Comparison of ENCODE assay signal across 16 mouse cellular contexts in the genomic region with DNA sequence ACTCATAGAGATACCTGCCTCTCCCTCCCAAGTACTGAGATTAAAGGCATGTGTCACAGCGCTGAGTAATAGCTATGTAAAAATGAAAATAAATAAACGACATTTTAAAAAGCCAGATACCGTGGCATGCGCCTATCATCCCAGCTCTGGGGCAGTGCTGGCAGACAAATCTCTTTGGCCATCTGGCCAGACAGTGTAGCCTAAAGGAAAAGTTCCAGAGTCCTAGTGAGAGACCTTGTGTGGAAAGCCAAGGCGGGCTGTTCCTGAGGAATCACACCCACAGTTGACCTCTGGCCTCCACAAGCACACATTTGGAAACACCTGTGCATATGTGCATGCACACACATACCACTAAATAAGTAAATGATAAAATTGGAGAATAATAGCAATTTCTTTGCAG. TPM values are rescaled to one million over a fixed set of nuclear protein-coding genes. Genes with fewer than 3 reads are reported as not detected.
DNase-seq lines count a peak whose midpoint lies in the region; ATAC-seq and TF ChIP-seq lines count a peak whose summit lies in the region.
"Had no signal": no experiment of that assay in that cellular context is flagged by ENCODE, and none has a peak within 500 bp of the region (broad histone marks: within the 10 kb centered on the region; RNA-seq: fewer than 3 reads in every experiment).

No protein-coding gene starts in this region.

- H3K9me3 ChIP-seq in intestine, embryonic 15.5 days, result no peaks in the 10 kb centered on the region
- no peaks in the 10 kb centered on the region for H3K9me3 ChIP-seq in intestine, postnatal 0 days (ENCODE audit: control insufficient read depth)
- no peaks in the 10 kb centered on the region for H3K9me3 ChIP-seq in midbrain, embryonic 16.5 days (replicated peaks; ENCODE audit: control insufficient read depth, low read length, poor library complexity, severe bottlenecking)
- H3K9me3 ChIP-seq: heart, embryonic 13.5 days; limb, embryonic 15.5 days had no signal

- H3K27me3 ChIP-seq in intestine, embryonic 15.5 days (replicated peaks), result peaks cover 3% of the 10 kb centered on the region; the same call in 1 of the 2 replicates
- no peaks in the 10 kb centered on the region for H3K27me3 ChIP-seq in intestine, postnatal 0 days (replicated peaks; ENCODE audit: control insufficient read depth, insufficient read depth, low read length)
- H3K27me3 ChIP-seq in midbrain, embryonic 16.5 days (ENCODE audit: control insufficient read depth, insufficient read depth, low read depth, low read length), result no peaks in the 10 kb centered on the region
- H3K27me3 ChIP-seq: limb, embryonic 15.5 days had no signal

- no peak overlapping the region for H3K9ac ChIP-seq in intestine, embryonic 15.5 days
- H3K9ac ChIP-seq in intestine, postnatal 0 days (ENCODE audit: low read depth, low read length), result no peak overlapping the region
- no peak overlapping the region for H3K9ac ChIP-seq in midbrain, embryonic 16.5 days (ENCODE audit: low read depth, low read length)
- H3K9ac ChIP-seq: limb, embryonic 15.5 days had no signal

- TF ChIP-seq POLR2A in cortical plate, adult 2 months (IDR thresholded peaks at IDR 0.05; ENCODE audit: extremely low read depth, insufficient read depth, low read length), result no peak

- DNase-seq in cerebellum, adult 18-20 months, result peak; percentile 70 to 80
- DNase-seq in urinary bladder, postnatal 10 days (ENCODE audit: low spot score), result no peak
- DNase-seq: gastrocnemius, postnatal 14 days; kidney, postnatal 10 days; lung, adult 2 months had no signal

- WGBS in intestine, embryonic 15.5 days, result 72% methylated on average over 5 of the region's 5 CpGs
- WGBS in intestine, postnatal 0 days, result 78% methylated on average over 5 of the region's 5 CpGs
- WGBS in midbrain, embryonic 16.5 days, result 86% methylated on average over 5 of the region's 5 CpGs

- no peak overlapping the region for H3K4me2 ChIP-seq in intestine, embryonic 15.5 days (replicated peaks)
- no peak overlapping the region for H3K4me2 ChIP-seq in intestine, postnatal 0 days (replicated peaks; ENCODE audit: low read depth)
- H3K4me2 ChIP-seq in midbrain, embryonic 16.5 days (ENCODE audit: low read length), result no peak overlapping the region
- H3K4me2 ChIP-seq: heart, embryonic 13.5 days; limb, embryonic 15.5 days had no signal

- no peaks in the 10 kb centered on the region for H3K36me3 ChIP-seq in intestine, embryonic 15.5 days
- H3K36me3 ChIP-seq in intestine, postnatal 0 days (ENCODE audit: control insufficient read depth, insufficient read depth), result no peaks in the 10 kb centered on the region
- no peaks in the 10 kb centered on the region for H3K36me3 ChIP-seq in midbrain, embryonic 16.5 days (ENCODE audit: control insufficient read depth, insufficient read depth, low read length)
- H3K36me3 ChIP-seq: heart, embryonic 13.5 days; limb, embryonic 15.5 days had no signal

- peaks cover 3% of the 10 kb centered on the region; the same call in 1 of the 2 replicates for H3K4me1 ChIP-seq in intestine, embryonic 15.5 days (replicated peaks)
- H3K4me1 ChIP-seq in intestine, postnatal 0 days (replicated peaks; ENCODE audit: control insufficient read depth, insufficient read depth, low read length), result no peaks in the 10 kb centered on the region
- no peaks in the 10 kb centered on the region for H3K4me1 ChIP-seq in cortical plate, adult 2 months (ENCODE audit: control insufficient read depth, insufficient read depth, low read length)
- H3K4me1 ChIP-seq in midbrain, embryonic 16.5 days (ENCODE audit: control insufficient read depth, insufficient read depth, low read length), result no peaks in the 10 kb centered on the region
- H3K4me1 ChIP-seq: heart, embryonic 13.5 days had no signal

- no peak overlapping the region for H3K4me3 ChIP-seq in intestine, embryonic 15.5 days (replicated peaks)
- no peak overlapping the region for H3K4me3 ChIP-seq in intestine, postnatal 0 days (ENCODE audit: low read depth, low read length)
- no peak overlapping the region for H3K4me3 ChIP-seq in cortical plate, adult 2 months (ENCODE audit: insufficient read depth, low read length)
- H3K4me3 ChIP-seq in midbrain, embryonic 16.5 days (ENCODE audit: low read depth, low read length), result no peak overlapping the region
- H3K4me3 ChIP-seq: heart, embryonic 13.5 days; limb, embryonic 15.5 days; megakaryocyte, embryonic 14.5 days had no signal

- no peak for TF ChIP-seq CTCF in intestine, postnatal 0 days (IDR thresholded peaks at IDR 0.05; ENCODE audit: low read depth)
- no peak for TF ChIP-seq CTCF in cortical plate, adult 2 months (IDR thresholded peaks at IDR 0.05; ENCODE audit: extremely low read depth, insufficient read depth, low read length)

- ATAC-seq in intestine, embryonic 15.5 days, result no peak
- ATAC-seq in intestine, postnatal 0 days, result no peak
- ATAC-seq in midbrain, embryonic 16.5 days, result no peak
- no peak for ATAC-seq in megakaryocyte, adult 5-6 weeks (ENCODE audit: poor library complexity, severe bottlenecking)
- ATAC-seq in granulocyte monocyte progenitor cell, adult 5-6 weeks (replicated peaks; ENCODE audit: poor library complexity, severe bottlenecking), result no peak
- ATAC-seq: activated CD4-positive, CD25-positive, alpha-beta regulatory T cell, adult 4 months; inflammation-experienced regulatory T-cells, adult 6 months had no signal

- peak overlapping the region; percentile 32; the same call in 1 of the 2 replicates for H3K27ac ChIP-seq in intestine, embryonic 15.5 days
- no peak overlapping the region for H3K27ac ChIP-seq in intestine, postnatal 0 days (ENCODE audit: low read depth, low read length)
- H3K27ac ChIP-seq in cortical plate, adult 2 months (ENCODE audit: insufficient read depth, low read length), result 0 out of 2 replicates have a peak overlapping the region, but pooled peaks have one; percentile 13
- peak overlapping the region; percentile 39; the same call in 1 of the 2 replicates for H3K27ac ChIP-seq in midbrain, embryonic 16.5 days (ENCODE audit: low read length)
- H3K27ac ChIP-seq: heart, embryonic 13.5 days; limb, embryonic 15.5 days had no signal

RNA-seq across cellular contexts. Expression of a gene that starts 22.0 kb away (rescaled TPM):
- 3.6 and 4.2 TPM in 2 replicates for polyA plus RNA-seq in intestine, embryonic 15.5 days (2015; fragmentation: Nextera tagmentation; extraction: Ambion mirVana)
- polyA plus RNA-seq in intestine, postnatal 0 days (2015; fragmentation: Nextera tagmentation; extraction: Ambion mirVana), result 2.6 and 2.8 TPM in 2 replicates
- polyA plus RNA-seq in cortical plate, adult 2 months (2012; rRNA removed), result 12.5 and 57.8 TPM in 2 replicates
- 17.5 and 18.8 TPM in 2 replicates for polyA plus RNA-seq in midbrain, embryonic 16.5 days (2015; fragmentation: Nextera tagmentation; extraction: Ambion mirVana)
- total RNA-seq in megakaryocyte, adult 5-6 weeks (2015), result 0.09 TPM in 1 of 2 replicates, not detected in the other
- total RNA-seq in megakaryocyte, adult 5-6 weeks (2017), result not detected in 2 replicates
- total RNA-seq in granulocyte monocyte progenitor cell, adult 5-6 weeks (2014; fragmentation: Nextera tagmentation), result not detected in 2 replicates
- not detected in 2 replicates for total RNA-seq in granulocyte monocyte progenitor cell, adult 5-6 weeks (2017)

RNA-seq across cellular contexts. Expression of a gene that starts 42.7 kb away (rescaled TPM):
- polyA plus RNA-seq in intestine, embryonic 15.5 days (2015; fragmentation: Nextera tagmentation; extraction: Ambion mirVana), result 32.2 and 32.7 TPM in 2 replicates
- polyA plus RNA-seq in intestine, postnatal 0 days (2015; fragmentation: Nextera tagmentation; extraction: Ambion mirVana), result 81.7 and 86.9 TPM in 2 replicates
- polyA plus RNA-seq in cortical plate, adult 2 months (2012; rRNA removed), result 35.5 and 37.0 TPM in 2 replicates
- 17.6 and 20.5 TPM in 2 replicates for polyA plus RNA-seq in midbrain, embryonic 16.5 days (2015; fragmentation: Nextera tagmentation; extraction: Ambion mirVana)
- 59.5 and 61.2 TPM in 2 replicates for total RNA-seq in megakaryocyte, adult 5-6 weeks (2015)
- 54.2 and 57.3 TPM in 2 replicates for total RNA-seq in megakaryocyte, adult 5-6 weeks (2017)
- total RNA-seq in granulocyte monocyte progenitor cell, adult 5-6 weeks (2014; fragmentation: Nextera tagmentation), result 34.6 and 38.5 TPM in 2 replicates
- total RNA-seq in granulocyte monocyte progenitor cell, adult 5-6 weeks (2017), result 40.6 and 43.5 TPM in 2 replicates
